Mouse (Mus musculus): ENCODE data around the gene Gdf2.

- TF ChIP-seq CTCF (IDR thresholded peaks at IDR 0.05; ENCODE audit: control insufficient read depth, insufficient read depth, insufficient replicate concordance, low read depth, low read length) (no peak), POLR2A (IDR thresholded peaks at IDR 0.05; ENCODE audit: control insufficient read depth, low read depth, low read length) (no peak)
These were observed 18.1 kb upstream of the Gdf2 start for GRCm38 (mm10) chr14:33922771-33923167.

Data from testis, adult 2 months (tissue).